In genomic region chr1:137106444-137106843, GRCm38 (mm10) we compare ENCODE assay signal across 29 mouse cellular contexts.
"Had no signal": no experiment of that assay in that cellular context is flagged by ENCODE, and none has a peak within 500 bp of the region (broad histone marks: within the 10 kb centered on the region; RNA-seq: fewer than 3 reads in every experiment).

No protein-coding gene starts in this region.

- ATAC-seq: hindbrain, embryonic 16.5 days; inflammation-experienced regulatory T-cells, adult 6 months; intestine, embryonic 15.5 days; intestine, postnatal 0 days had no signal

- H3K4me3 ChIP-seq: gastrocnemius, adult 2 months; heart, embryonic 10.5 days; heart, embryonic 12.5 days; hindbrain, embryonic 10.5 days; hindbrain, embryonic 12.5 days; intestine, embryonic 15.5 days; kidney, embryonic 15.5 days; layer of hippocampus, adult 2 months; left cerebral cortex, adult 2 months; limb, embryonic 10.5 days; limb, embryonic 12.5 days; liver, embryonic 13.5 days; liver, embryonic 15.5 days had no signal

- H3K4me1 ChIP-seq: heart, embryonic 10.5 days; heart, embryonic 12.5 days; hindbrain, embryonic 10.5 days; hindbrain, embryonic 12.5 days; intestine, embryonic 15.5 days; kidney, embryonic 15.5 days; limb, embryonic 10.5 days; limb, embryonic 12.5 days; liver, embryonic 13.5 days; liver, embryonic 15.5 days had no signal

- DNase-seq: gastrocnemius, adult 2 months; gastrocnemius, postnatal 10 days; gastrocnemius, postnatal 25 days; heart, adult 18-20 months; heart, postnatal 10 days; heart, postnatal 4 days; kidney, adult 18-20 months; kidney, adult 8-10 months; kidney, postnatal 10 days; kidney, postnatal 25 days; kidney, postnatal 4 days; liver; liver, embryonic 13.5 days had no signal

- H3K27me3 ChIP-seq: heart, embryonic 12.5 days; hindbrain, embryonic 12.5 days; intestine, embryonic 15.5 days; kidney, embryonic 15.5 days; limb, embryonic 12.5 days; liver, embryonic 13.5 days; liver, embryonic 15.5 days had no signal

- H3K9me3 ChIP-seq: heart, embryonic 10.5 days; heart, embryonic 12.5 days; hindbrain, embryonic 10.5 days; hindbrain, embryonic 12.5 days; intestine, embryonic 15.5 days; kidney, embryonic 15.5 days; limb, embryonic 10.5 days; limb, embryonic 12.5 days; liver, embryonic 13.5 days; liver, embryonic 15.5 days had no signal

- H3K27ac ChIP-seq: gastrocnemius, adult 2 months; heart, embryonic 10.5 days; hindbrain, embryonic 10.5 days; hindbrain, embryonic 12.5 days; hindbrain, embryonic 14.5 days; intestine, embryonic 15.5 days; kidney, embryonic 15.5 days; layer of hippocampus, adult 2 months; left cerebral cortex, adult 2 months; limb, embryonic 10.5 days; limb, embryonic 12.5 days; liver, embryonic 13.5 days; liver, embryonic 15.5 days had no signal

- H3K9ac ChIP-seq: heart, embryonic 12.5 days; hindbrain, embryonic 12.5 days; hindbrain, embryonic 14.5 days; intestine, embryonic 15.5 days; kidney, embryonic 15.5 days; limb, embryonic 12.5 days; liver, embryonic 13.5 days; liver, embryonic 15.5 days had no signal

- H3K4me2 ChIP-seq: heart, embryonic 12.5 days; hindbrain, embryonic 12.5 days; hindbrain, embryonic 14.5 days; intestine, embryonic 15.5 days; kidney, embryonic 15.5 days; limb, embryonic 12.5 days; liver, embryonic 11.5 days; liver, embryonic 13.5 days; liver, embryonic 15.5 days had no signal

- H3K36me3 ChIP-seq: heart, embryonic 10.5 days; heart, embryonic 12.5 days; hindbrain, embryonic 10.5 days; hindbrain, embryonic 12.5 days; intestine, embryonic 15.5 days; kidney, embryonic 15.5 days; limb, embryonic 10.5 days; limb, embryonic 12.5 days; liver, embryonic 13.5 days; liver, embryonic 15.5 days had no signal
